ENCODE assay signal across 9 mouse cellular contexts in genomic region chr2:121787767-121788166, GRCm38 (mm10). TPM values are rescaled to one million over a fixed set of nuclear protein-coding genes. Genes with fewer than 3 reads are reported as not detected.
DNase-seq lines count a peak whose midpoint lies in the region; ATAC-seq and TF ChIP-seq lines count a peak whose summit lies in the region.
"Had no signal": no experiment of that assay in that cellular context is flagged by ENCODE, and none has a peak within 500 bp of the region (broad histone marks: within the 10 kb centered on the region; RNA-seq: fewer than 3 reads in every experiment).

No protein-coding gene starts in this region.

- no peak overlapping the region for H3K27ac ChIP-seq in limb, embryonic 13.5 days
- no peak overlapping the region for H3K27ac ChIP-seq in limb, embryonic 10.5 days
- no peak overlapping the region for H3K27ac ChIP-seq in embryonic facial prominence, embryonic 11.5 days (replicated peaks; ENCODE audit: low read depth, low read length)
- H3K27ac ChIP-seq in liver, embryonic 14.5 days, result no peak overlapping the region

- H3K9ac ChIP-seq in limb, embryonic 13.5 days, result no peak overlapping the region
- no peak overlapping the region for H3K9ac ChIP-seq in embryonic facial prominence, embryonic 11.5 days (replicated peaks; ENCODE audit: low read length)
- H3K9ac ChIP-seq in liver, embryonic 14.5 days (replicated peaks), result no peak overlapping the region

- no peaks in the 10 kb centered on the region for H3K9me3 ChIP-seq in limb, embryonic 13.5 days
- H3K9me3 ChIP-seq in limb, embryonic 10.5 days (replicated peaks), result no peaks in the 10 kb centered on the region
- no peaks in the 10 kb centered on the region for H3K9me3 ChIP-seq in embryonic facial prominence, embryonic 11.5 days (replicated peaks; ENCODE audit: control insufficient read depth, low read length)
- no peaks in the 10 kb centered on the region for H3K9me3 ChIP-seq in liver, embryonic 14.5 days (ENCODE audit: control insufficient read depth, low read length)

- 56% methylated on average over 12 of the region's 13 CpGs for WGBS in limb, embryonic 13.5 days
- 69% methylated on average over 13 of the region's 13 CpGs for WGBS in limb, embryonic 10.5 days
- WGBS in embryonic facial prominence, embryonic 11.5 days, result 55% methylated on average over 13 of the region's 13 CpGs
- 22% methylated on average over 13 of the region's 13 CpGs for WGBS in liver, embryonic 14.5 days (ENCODE audit: insufficient replicate concordance)

- H3K4me1 ChIP-seq in limb, embryonic 13.5 days, result peaks cover 15% of the 10 kb centered on the region
- H3K4me1 ChIP-seq in limb, embryonic 10.5 days, result peaks cover 25% of the 10 kb centered on the region
- no peaks in the 10 kb centered on the region; the same call in 1 of the 2 replicates for H3K4me1 ChIP-seq in embryonic facial prominence, embryonic 11.5 days (ENCODE audit: control insufficient read depth, insufficient read depth, low read length)
- H3K4me1 ChIP-seq in liver, embryonic 14.5 days (replicated peaks; ENCODE audit: control insufficient read depth in 2 of 2, insufficient read depth in 2 of 2, low read length in 1 of 2), result no peaks in the 10 kb centered on the region; a peak in 1 of 4 replicates

- intact Hi-C loops in left cerebral cortex, postnatal 14 days (cut with DNase I), result no loop called here

- no peaks in the 10 kb centered on the region for H3K27me3 ChIP-seq in limb, embryonic 13.5 days
- no peaks in the 10 kb centered on the region for H3K27me3 ChIP-seq in limb, embryonic 10.5 days (ENCODE audit: low read depth, poor library complexity, severe bottlenecking)
- no peaks in the 10 kb centered on the region for H3K27me3 ChIP-seq in embryonic facial prominence, embryonic 11.5 days (ENCODE audit: control insufficient read depth, insufficient read depth, low read length)
- H3K27me3 ChIP-seq in liver, embryonic 14.5 days (ENCODE audit: control insufficient read depth, insufficient read depth, low read length), result no peaks in the 10 kb centered on the region

- H3K4me2 ChIP-seq in limb, embryonic 13.5 days (replicated peaks), result peak overlapping the region; percentile 21; the same call in 1 of the 2 replicates
- no peak overlapping the region for H3K4me2 ChIP-seq in embryonic facial prominence, embryonic 11.5 days (ENCODE audit: low read depth, low read length)
- no peak overlapping the region; the same call in 1 of the 2 replicates for H3K4me2 ChIP-seq in liver, embryonic 14.5 days (ENCODE audit: low read depth)

- DNase-seq in limb, embryonic 10.5 days (ENCODE audit: low spot score), result no peak
- DNase-seq in MEL-GATA-1-ER (ENCODE audit: extremely low read depth, low read depth), result peak; percentile 49
- DNase-seq in embryonic facial prominence, embryonic 11.5 days (ENCODE audit: low spot score), result no peak
- DNase-seq in liver, embryonic 14.5 days (ENCODE audit: low read depth in 3 of 3, low spot score in 3 of 3), result peak in 1 of 3 experiments; percentile 31
- DNase-seq in left cerebral cortex, postnatal 14 days (ENCODE audit: low spot score in 2 of 2), result no peak
- DNase-seq in testis, postnatal 14 days (ENCODE audit: low spot score), result no peak
- no peak for DNase-seq in testis, postnatal 10 days (ENCODE audit: low spot score)
- DNase-seq: gastrocnemius, postnatal 25 days had no signal

- TF ChIP-seq EP300 in liver, embryonic 14.5 days (IDR thresholded peaks at IDR 0.05; ENCODE audit: low read depth), result no peak

- no peak overlapping the region for H3K4me3 ChIP-seq in limb, embryonic 13.5 days
- H3K4me3 ChIP-seq in limb, embryonic 10.5 days, result no peak overlapping the region
- H3K4me3 ChIP-seq in embryonic facial prominence, embryonic 11.5 days (ENCODE audit: low read depth, low read length), result no peak overlapping the region
- no peak overlapping the region for H3K4me3 ChIP-seq in liver, embryonic 14.5 days (ENCODE audit: insufficient read depth in 1 of 2, low read depth in 2 of 2, low read length in 2 of 2)

- no peaks in the 10 kb centered on the region for H3K36me3 ChIP-seq in limb, embryonic 13.5 days
- no peaks in the 10 kb centered on the region for H3K36me3 ChIP-seq in limb, embryonic 10.5 days
- H3K36me3 ChIP-seq in embryonic facial prominence, embryonic 11.5 days (replicated peaks; ENCODE audit: control insufficient read depth, insufficient read depth, low read depth, low read length), result no peaks in the 10 kb centered on the region
- no peaks in the 10 kb centered on the region for H3K36me3 ChIP-seq in liver, embryonic 14.5 days (replicated peaks; ENCODE audit: control insufficient read depth, insufficient read depth, low read depth)

- ATAC-seq in limb, embryonic 13.5 days (ENCODE audit: low FRiP score, low read depth), result no peak
- peak; percentile 41; the same call in 1 of the 2 replicates for ATAC-seq in embryonic facial prominence, embryonic 11.5 days (replicated peaks; ENCODE audit: insufficient number of reproducible peaks, low FRiP score, low TSS enrichment, low read depth)
- ATAC-seq in liver, embryonic 14.5 days (ENCODE audit: insufficient read depth), result peak; percentile 63; the same call in 1 of the 2 replicates

- no peak for TF ChIP-seq CTCF in liver, embryonic 14.5 days (IDR thresholded peaks at IDR 0.05; ENCODE audit: low read depth)

RNA-seq across cellular contexts. Expression of gene Frmd5, which starts 19.1 kb away (rescaled TPM):
- polyA plus RNA-seq in limb, embryonic 13.5 days (2015; fragmentation: Nextera tagmentation; extraction: Ambion mirVana), result 2.0 and 2.4 TPM in 2 replicates
- 1.7 and 2.4 TPM in 2 replicates for polyA plus RNA-seq in limb, embryonic 10.5 days (2016; fragmentation: Nextera tagmentation; extraction: Ambion mirVana)
- 4.3 and 4.9 TPM in 2 replicates for polyA plus RNA-seq in embryonic facial prominence, embryonic 11.5 days (2014; fragmentation: Nextera tagmentation; extraction: Ambion mirVana)
- polyA plus RNA-seq in liver, embryonic 14.5 days (2012; rRNA removed), result 0.12 and 0.30 TPM in 2 replicates
- 0.06 and 0.10 TPM in 2 replicates for polyA plus RNA-seq in liver, embryonic 14.5 days (2014; fragmentation: Nextera tagmentation; extraction: Ambion mirVana)
- total RNA-seq in left cerebral cortex, postnatal 14 days (2021), result 10 to 100 TPM; 47.7 to 54.5 TPM
